Mouse (Mus musculus): ENCODE results near the gene Mtor. TPM values are rescaled to one million over a fixed set of nuclear protein-coding genes. Genes with fewer than 3 reads are reported as not detected.

Gene Mtor
- polyA plus RNA-seq, 1 experiment from 2014 or later: 24.2 TPM

DNA sequence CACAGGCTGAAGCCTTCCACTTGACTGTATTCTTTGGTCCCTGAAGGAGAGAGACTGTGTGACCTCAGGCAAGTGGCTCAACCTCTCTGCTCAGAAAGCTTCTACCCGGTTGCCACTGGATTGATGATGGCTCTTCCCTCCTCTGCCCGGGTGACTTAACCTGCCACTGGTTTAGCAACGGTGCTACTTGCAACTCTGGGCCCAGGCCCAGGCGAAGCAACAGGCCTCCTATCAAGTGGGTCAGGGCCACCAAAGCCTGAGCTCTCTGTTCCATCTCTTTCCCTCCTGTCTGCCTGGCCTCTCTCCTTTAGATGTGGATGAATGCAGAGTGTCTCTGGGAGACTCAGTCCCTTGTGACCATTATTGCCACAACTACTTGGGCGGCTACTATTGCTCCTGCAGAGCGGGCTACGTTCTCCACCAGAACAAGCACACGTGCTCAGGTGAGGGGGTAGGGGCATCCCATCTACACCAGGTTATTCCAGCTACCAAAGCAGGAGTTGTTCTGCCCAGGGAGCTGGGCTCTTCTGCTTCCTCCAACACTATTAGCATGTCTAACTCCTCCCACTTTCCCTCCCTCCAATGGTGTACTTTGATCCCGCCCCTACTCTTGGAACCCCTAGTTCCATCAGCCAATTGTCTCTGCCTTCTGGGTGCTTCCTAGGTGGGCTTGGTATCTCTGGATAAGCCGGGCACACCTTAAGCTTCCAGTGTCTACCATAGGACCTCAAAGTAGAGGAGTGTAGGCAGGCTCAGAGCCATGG lies 155.1 kb downstream of the Mtor start:
- 76% methylated on average over 10 of the region's 10 CpGs for WGBS
- no peak for ATAC-seq
- H3K27me3 ChIP-seq (replicated peaks; ENCODE audit: control insufficient read depth, insufficient read depth, low read length): no peaks in the 10 kb centered on the region
- no peaks in the 10 kb centered on the region for H3K9me3 ChIP-seq (ENCODE audit: control insufficient read depth, low read length)
- H3K4me3 ChIP-seq (replicated peaks; ENCODE audit: low read length): no peak overlapping the region
- no peak overlapping the region for H3K27ac ChIP-seq (ENCODE audit: low read length)
- no peaks in the 10 kb centered on the region for H3K4me1 ChIP-seq (replicated peaks; ENCODE audit: control insufficient read depth, insufficient read depth, low read length)
- no peak overlapping the region for H3K4me2 ChIP-seq (ENCODE audit: low read length)
- H3K9ac ChIP-seq (replicated peaks; ENCODE audit: low read depth, low read length): no peak overlapping the region
- H3K36me3 ChIP-seq (ENCODE audit: control insufficient read depth, insufficient read depth): no peaks in the 10 kb centered on the region

DNA sequence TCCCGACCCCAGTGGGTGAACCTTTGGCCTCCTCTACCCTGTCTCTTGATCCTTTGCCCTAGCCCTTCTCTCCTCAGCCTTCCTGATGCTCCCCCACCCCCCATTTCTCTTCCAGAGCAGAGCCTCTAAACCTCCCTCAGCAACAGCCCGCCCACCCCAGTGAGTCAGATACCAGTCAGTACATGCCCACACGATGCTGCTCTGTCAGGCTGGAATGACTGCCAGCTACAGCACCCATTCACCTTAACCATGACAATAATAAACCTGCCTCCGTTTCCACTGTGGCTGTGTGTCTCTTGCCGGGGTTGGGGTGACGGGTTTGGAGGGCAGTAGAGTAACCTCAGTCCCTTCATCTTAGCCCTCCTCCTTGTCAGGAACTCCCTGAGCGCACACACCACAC lies 155.7 kb downstream of the Mtor start:
- 80% methylated on average over 7 of the region's 7 CpGs for WGBS
- H3K9ac ChIP-seq (replicated peaks; ENCODE audit: low read depth, low read length): no peak overlapping the region
- no peaks in the 10 kb centered on the region for H3K4me1 ChIP-seq (replicated peaks; ENCODE audit: control insufficient read depth, insufficient read depth, low read length)
- H3K27me3 ChIP-seq (replicated peaks; ENCODE audit: control insufficient read depth, insufficient read depth, low read length): no peaks in the 10 kb centered on the region
- no peak overlapping the region for H3K27ac ChIP-seq (ENCODE audit: low read length)
- H3K4me2 ChIP-seq (ENCODE audit: low read length): no peak overlapping the region
- H3K36me3 ChIP-seq (ENCODE audit: control insufficient read depth, insufficient read depth): no peaks in the 10 kb centered on the region
- no peak for ATAC-seq
- H3K9me3 ChIP-seq (ENCODE audit: control insufficient read depth, low read length): no peaks in the 10 kb centered on the region
- H3K4me3 ChIP-seq (replicated peaks; ENCODE audit: low read length): no peak overlapping the region

DNA sequence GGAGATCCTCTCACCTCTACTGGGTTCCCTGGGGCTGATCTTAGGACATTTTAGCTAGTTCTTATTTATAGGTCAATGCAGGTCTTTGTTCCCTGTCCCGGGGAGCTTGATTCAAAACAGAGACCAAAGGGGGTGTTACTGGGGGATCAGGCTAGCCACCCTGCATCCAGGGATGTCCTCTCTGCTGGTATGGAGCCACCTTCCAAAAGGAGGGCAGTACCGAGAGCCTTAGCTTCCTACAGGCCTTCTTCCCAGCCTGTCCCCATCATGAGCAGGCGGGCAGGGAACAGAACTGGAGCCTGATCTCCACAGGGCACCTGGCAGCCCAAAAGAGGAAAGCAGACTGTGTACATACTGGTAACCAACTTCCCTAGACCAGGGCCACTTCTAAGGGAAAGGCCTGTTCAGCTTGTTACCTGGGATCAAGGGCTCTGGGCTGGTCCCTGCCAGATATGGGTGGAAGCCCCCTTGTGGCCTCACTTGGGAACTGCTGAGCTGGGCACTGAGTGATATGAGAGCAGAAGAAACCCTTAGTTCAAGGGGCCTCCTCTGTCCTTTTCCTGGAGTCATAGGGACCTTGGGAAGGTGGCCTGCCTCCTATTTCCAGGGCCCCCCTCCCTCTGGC lies 156.2 kb downstream of the Mtor start:
- H3K36me3 ChIP-seq (ENCODE audit: control insufficient read depth, insufficient read depth): no peaks in the 10 kb centered on the region
- no peaks in the 10 kb centered on the region for H3K9me3 ChIP-seq (ENCODE audit: control insufficient read depth, low read length)
- H3K4me2 ChIP-seq (ENCODE audit: low read length): no peak overlapping the region
- no peaks in the 10 kb centered on the region for H3K27me3 ChIP-seq (replicated peaks; ENCODE audit: control insufficient read depth, insufficient read depth, low read length)
- no peaks in the 10 kb centered on the region for H3K4me1 ChIP-seq (replicated peaks; ENCODE audit: control insufficient read depth, insufficient read depth, low read length)
- WGBS: 91% methylated on average over 3 of the region's 3 CpGs
- H3K4me3 ChIP-seq (replicated peaks; ENCODE audit: low read length): no peak overlapping the region
- no peak overlapping the region for H3K9ac ChIP-seq (replicated peaks; ENCODE audit: low read depth, low read length)
- H3K27ac ChIP-seq (ENCODE audit: low read length): no peak overlapping the region
- peak; percentile 56 for ATAC-seq

Other genes with a start within 250 kb of the Mtor start
- 11.8 and 12.2 TPM in 2 replicates for gene Disp3, start 160.6 kb upstream of the Mtor start, polyA plus RNA-seq (2015; fragmentation: Nextera tagmentation; extraction: Ambion mirVana)
- gene Ubiad1, start 3.8 kb upstream of the Mtor start, polyA plus RNA-seq (2015; fragmentation: Nextera tagmentation; extraction: Ambion mirVana): 19.4 and 20.4 TPM in 2 replicates
- gene Angptl7, start 51.8 kb downstream of the Mtor start, polyA plus RNA-seq (2015; fragmentation: Nextera tagmentation; extraction: Ambion mirVana): 0.29 and 0.32 TPM in 2 replicates
- 105 and 107 TPM in 2 replicates for gene Exosc10, start 109.8 kb downstream of the Mtor start, polyA plus RNA-seq (2015; fragmentation: Nextera tagmentation; extraction: Ambion mirVana)
- gene Srm, start 142.9 kb downstream of the Mtor start, polyA plus RNA-seq (2015; fragmentation: Nextera tagmentation; extraction: Ambion mirVana): 187 and 190 TPM in 2 replicates
- gene Masp2, start 153.9 kb downstream of the Mtor start, polyA plus RNA-seq (2015; fragmentation: Nextera tagmentation; extraction: Ambion mirVana): 0.56 and 1.0 TPM in 2 replicates
- 277 and 319 TPM in 2 replicates for gene Tardbp, start 178.4 kb downstream of the Mtor start, polyA plus RNA-seq (2015; fragmentation: Nextera tagmentation; extraction: Ambion mirVana)
- gene Gm572, start 194.7 kb downstream of the Mtor start, polyA plus RNA-seq (2015; fragmentation: Nextera tagmentation; extraction: Ambion mirVana): not detected in 2 replicates

All from forebrain, embryonic 16.5 days (tissue).